Mouse (Mus musculus) spleen, adult 2 months (tissue): ENCODE data around the gene Mpp3.

Experiments used
- CTCF ChIP-seq: fragments of 200-500 bp; IDR thresholded peaks from 2 replicates; pipeline ENCODE4 v1.5.1; 2011; ENCODE audit warnings: mild to moderate bottlenecking, inconsistent platforms; ENCODE audit not compliant: insufficient read depth, insufficient read length, insufficient replicate concordance; ENCODE audit errors: extremely low read depth
- POLR2A ChIP-seq: fragments of 200-500 bp; IDR thresholded peaks from 2 replicates; pipeline ENCODE4 v1.6.1; 2011; ENCODE audit warnings: low read depth, low read length, inconsistent platforms

DNA sequence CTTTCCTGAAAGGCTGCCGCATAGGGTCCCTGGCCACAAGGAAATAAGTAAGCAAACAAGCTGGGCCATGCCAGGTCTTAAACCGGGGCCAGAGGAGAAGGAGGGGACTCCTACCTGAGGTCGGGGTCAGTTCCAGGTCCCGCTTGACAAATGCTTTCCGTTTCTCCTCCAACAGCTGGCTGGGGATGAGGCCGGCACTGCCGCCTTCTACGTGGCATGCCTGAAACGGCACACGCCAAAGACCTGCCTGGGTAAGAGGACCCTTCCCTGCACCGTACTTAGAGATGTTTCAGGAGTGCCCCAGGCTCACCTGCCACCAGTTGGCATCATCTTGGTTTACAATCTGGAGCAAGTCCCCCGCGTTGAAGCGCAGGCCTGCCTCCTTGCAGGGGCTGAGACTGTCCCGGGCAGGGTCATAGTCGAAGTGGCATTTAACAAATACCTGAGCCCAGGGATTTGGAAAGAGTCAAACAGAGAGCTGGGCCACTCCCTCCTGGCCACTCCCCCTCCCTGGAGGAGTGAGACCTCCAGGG lies 33.7 kb upstream of the Mpp3 start:
- TF ChIP-seq CTCF, result no peak
- TF ChIP-seq POLR2A, result no peak
